ENCODE assay signal across 1 mouse cellular context in the genomic region with DNA sequence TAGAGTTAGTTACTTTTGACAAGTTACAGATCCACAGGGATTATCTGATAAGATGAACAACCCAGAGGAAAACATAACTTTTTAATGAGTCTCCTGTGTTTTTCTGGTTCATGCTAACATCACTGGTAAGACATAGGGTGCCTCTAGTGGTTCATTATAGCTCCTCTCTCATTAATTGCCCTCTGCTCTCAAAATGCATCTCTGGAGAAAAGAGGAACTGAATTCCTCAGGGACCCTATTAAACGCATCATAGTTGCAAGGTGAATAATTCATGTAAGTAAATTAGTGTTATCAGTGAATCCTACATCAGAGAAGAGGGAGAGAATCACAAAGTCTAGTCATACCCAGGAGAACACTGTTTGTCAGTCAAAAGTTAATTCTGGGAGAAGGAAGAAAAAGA.
TF ChIP-seq lines count a peak whose summit lies in the region.

No protein-coding gene starts in this region.

TF ChIP-seq in CH12.LX, 34 proteins besides CTCF, POLR2A, EP300 and RAD21:
- TF ChIP-seq MXI1 (IDR thresholded peaks at IDR 0.05; ENCODE audit: low read depth, low read length) (no peak), JUND (conservative IDR thresholded peaks at IDR 0.05; ENCODE audit: low read depth, low read length) (no peak), UBTF (IDR thresholded peaks at IDR 0.05; ENCODE audit: low read depth, low read length) (no peak), HCFC1 (IDR thresholded peaks at IDR 0.05; ENCODE audit: low read depth, low read length) (no peak), TCF12 (IDR thresholded peaks at IDR 0.05; ENCODE audit: low read depth, low read length) (no peak), ETS1 (conservative IDR thresholded peaks at IDR 0.05; ENCODE audit: low read depth, low read length) (no peak), SIN3A (IDR thresholded peaks at IDR 0.05; ENCODE audit: low read length) (no peak), CHD2 (IDR thresholded peaks at IDR 0.05; ENCODE audit: low read length) (no peak)
TF ChIP-seq in CH12.LX: peak in this region for 0.
